Mouse (Mus musculus) ES-Bruce4 (cell line): ENCODE measurements around the gene Vwa5b1.

Experiments used
- CTCF ChIP-seq: IDR thresholded peaks from one replicate; pipeline ENCODE4 v1.8.1; 2011; ENCODE audit warnings: low read depth, low read length
- POLR2A ChIP-seq: IDR thresholded peaks from one replicate; pipeline ENCODE4 v1.8.1; 2011; ENCODE audit warnings: low read length; ENCODE audit not compliant: insufficient read depth

DNA sequence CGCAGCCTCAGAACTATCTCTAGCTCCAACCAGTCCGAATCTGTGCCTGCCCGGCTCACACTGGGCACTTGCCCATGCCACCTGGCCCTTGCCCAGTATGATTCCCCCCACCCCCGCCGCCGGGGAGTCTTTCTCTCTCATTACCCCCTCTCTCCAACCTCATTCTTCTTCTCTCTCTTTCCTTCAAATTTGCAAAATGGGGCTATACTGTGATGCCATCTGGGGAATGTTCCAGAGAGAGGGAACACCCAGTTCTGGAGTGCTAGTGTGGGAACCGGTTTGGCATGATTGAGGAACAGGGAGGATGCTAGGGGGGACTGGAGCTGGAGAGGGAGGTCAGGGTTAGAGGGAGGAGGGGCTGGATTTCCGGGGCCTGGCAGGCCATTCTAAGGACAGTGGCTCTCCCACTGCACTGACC lies 82.2 kb downstream of the Vwa5b1 start:
- TF ChIP-seq CTCF (no peak), POLR2A (no peak)
